Mouse (Mus musculus) kidney, adult 11 months (tissue): ENCODE measurements around the gene Sfpq.

Experiments
- DNase-seq: peaks from one replicate; pipeline ENCODE4 v3.0.0; 2022

Sfpq gene

DNA sequence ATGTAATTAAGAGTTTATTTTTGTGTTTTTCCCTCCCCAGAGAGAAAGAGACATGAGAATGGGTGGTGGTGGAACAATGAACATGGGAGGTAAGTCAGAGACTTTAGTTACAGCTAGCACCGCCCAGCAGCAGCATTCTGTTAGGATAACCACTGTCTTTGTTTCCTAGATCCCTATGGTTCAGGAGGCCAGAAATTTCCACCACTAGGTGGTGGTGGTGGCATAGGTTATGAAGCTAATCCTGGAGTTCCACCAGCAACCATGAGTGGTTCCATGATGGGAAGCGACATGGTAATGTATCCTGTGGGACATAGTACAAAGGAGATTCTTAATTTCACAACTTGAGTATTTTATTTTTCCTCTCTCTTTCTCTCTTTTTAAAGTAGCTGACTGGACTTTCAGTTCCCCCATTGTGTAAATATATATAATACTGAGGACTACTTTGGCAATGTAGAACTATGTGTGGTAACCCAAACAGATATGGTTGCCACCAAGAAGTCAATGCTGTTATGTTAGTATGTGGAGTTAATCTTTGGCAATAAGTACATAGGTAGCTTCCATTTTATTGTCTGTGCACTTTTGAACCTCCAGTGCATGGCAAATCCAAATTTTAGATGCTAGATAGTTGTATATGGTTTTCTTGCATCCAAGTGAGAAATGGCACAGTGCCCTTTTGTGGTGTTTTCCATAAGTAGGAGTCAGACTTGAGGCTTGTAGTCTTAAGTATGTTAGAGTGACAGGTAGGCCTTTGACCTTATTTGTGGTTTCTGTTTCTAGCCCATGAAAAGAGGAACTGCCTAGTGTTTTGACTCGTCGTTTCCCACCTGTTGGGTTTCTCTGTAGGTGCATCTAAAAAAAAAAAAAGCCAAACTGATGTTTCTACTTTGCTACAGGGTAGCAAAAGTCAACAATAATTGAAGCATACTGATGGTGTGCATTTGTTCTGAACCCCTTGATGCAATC is 6.4 kb downstream of the Sfpq start:
- DNase-seq = peak; percentile 53

DNA sequence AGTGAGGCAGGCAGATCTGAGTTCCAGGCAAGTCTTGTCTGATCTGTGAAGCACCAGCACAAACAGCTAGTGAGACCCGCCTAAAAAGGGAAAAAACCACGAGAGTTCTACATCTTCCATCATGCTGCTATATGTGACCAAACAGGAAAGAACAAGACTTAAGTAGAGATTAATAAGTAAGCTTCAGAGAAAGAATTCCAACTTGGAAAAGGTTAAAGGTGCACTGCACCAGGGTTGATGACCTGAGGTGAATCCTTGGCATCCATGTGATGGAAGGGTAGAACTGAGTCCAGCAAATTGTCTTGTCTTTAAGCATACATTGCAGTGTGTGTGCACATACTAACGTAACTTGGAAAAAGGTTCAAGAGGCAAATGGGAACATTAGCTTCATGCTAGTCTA is 16.0 kb downstream of the Sfpq start:
- peak; percentile 24 for DNase-seq

DNA sequence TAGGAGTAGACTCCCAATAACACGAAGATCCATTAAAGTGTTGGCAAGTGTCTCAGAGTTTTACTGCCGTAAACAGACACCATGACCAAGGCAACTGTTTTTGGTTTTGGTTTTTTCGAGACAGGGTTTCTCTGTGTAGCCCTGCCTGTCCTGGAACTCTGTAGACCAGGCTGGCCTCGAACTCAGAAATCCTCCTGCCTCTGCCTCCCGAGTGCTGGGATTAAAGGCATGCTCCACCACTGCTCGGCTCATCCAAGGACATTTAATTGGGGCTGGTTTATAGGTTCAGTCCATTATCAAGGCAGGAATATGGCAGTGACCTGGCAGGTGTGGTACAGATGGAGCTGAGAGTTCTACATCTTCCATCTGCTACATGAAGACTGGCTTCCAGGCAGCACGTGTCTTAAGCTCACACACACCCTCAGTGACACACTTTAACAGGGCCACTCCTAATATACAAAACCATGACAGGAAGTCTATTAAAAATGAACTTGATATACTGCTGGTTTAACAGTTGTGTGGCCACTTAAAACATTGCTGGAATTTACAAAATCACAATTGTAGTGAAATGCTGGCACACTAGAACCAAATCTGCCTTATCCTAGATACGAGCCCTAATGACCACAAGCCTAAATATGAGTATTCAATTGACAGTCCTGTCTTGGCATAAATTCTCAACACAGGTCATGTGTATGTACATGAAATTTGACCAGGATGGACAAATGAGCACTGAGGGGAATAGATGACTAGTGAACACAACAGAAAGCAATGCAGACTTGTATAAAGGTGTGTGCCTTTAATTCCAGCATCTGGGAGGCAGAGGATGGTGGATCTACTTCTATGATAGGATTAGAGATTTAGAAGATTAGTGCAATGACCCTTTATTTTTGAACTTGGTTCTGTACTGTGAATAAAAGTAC is 17.0 kb downstream of the Sfpq start:
- DNase-seq = no peak

DNA sequence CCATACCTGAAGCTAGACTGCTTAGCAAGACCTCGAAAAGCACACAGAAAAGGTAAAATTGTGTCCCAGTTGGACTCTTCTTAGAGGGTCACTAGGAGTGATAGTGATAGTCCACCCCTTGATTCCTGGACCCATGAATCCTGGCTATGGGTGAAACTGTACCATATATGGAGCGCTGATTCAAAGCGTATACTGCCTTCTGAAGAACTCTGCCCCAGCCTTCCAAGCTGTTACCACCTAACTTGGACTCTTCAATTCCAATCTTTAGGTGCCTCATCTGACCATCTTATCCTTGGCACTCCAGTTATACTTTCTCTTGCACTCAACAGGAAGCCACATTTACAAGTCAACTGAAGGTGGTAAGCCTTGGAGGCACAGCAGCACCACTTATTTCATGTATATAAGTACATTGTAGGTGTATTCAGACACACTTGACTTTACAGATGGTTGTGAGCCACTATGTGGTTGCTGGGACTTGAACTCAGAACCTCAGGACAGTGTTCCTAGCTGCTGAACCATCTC is 17.8 kb downstream of the Sfpq start:
- no peak for DNase-seq

DNA sequence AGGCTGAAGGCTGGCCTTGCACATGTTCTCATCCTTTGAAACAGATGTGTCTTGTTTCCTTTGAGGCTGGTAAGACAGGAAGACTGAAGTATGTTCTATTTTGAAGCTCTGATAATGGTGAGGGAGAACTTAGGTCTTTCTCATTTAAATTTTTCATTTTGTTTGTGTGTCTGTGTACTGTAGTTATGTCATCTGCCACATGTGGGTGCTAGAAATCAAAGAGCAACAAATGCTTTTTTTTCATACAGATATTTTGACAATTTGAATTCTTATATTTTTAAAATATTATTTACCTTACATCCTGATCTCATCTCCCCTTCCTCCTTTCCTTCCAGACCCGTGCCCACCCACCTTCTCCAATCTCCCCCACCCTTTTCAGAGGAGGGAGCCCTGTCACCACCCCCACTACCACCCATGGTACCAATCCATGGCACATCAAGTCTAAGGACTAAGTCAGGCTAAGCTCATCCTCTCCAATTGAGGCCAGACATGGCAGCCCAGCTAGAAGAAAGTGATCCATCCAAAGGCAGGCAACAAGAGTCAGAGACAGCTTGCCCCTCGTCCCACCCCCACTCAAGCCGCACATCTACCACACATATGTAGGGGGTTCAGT is 18.9 kb downstream of the Sfpq start:
- no peak for DNase-seq

DNA sequence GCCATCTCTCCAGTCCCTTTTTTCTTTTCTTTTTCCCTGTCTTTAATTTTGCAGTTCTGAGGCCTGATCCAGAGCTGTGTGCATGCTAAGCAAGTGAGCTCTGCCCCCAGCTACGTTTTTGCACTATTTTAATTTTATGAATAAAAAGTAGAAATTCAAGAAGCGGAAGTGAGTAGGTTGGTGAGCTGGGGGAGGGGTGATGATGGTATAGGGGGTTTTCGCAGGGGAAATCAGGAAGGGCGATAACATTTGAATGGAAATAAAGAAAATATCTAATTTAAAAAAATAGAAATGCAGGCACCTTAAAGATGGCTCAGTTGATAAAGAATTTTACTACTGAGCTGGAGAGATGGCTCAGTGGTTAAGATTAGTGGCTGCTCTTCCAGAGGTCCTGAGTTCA is 22.4 kb downstream of the Sfpq start:
- no peak for DNase-seq

DNA sequence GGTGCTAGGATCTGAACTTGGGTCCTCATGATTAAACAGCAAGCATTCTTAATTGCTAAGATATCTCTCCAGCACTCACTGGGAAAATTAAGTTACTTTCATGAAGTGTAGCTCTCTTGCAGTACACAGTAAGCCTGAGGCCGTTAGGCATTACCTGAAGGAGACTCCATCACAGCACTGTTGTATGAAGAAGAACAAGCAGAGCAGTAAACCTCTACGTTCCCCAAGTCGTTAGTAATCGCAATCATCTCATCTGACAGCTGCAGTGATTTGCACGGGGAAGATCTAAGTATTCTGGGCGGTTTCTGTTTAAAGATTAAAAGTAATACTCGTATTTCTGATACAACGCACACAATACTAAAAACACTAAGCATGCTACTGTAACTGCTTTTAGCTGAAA is 30.0 kb downstream of the Sfpq start:
- no peak for DNase-seq

DNA sequence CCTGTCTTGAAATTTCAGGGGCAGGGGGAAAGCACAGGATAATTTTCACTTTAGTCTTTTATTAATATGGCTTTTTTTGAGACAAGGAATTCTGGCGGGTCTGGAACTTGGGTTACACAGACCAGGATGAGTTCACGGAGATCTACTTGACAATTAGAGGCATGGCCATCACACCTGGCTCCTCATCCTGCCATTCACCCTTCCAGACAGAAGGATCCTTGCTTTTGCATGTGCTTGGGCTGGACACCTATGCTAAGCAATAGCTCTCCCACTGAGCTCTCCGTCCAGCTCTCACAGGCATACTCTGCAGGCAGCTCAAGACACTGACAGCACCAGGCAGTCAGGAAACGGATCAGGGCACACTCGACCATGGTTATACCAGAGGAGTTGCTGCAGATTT is 31.9 kb downstream of the Sfpq start:
- DNase-seq = no peak

DNA sequence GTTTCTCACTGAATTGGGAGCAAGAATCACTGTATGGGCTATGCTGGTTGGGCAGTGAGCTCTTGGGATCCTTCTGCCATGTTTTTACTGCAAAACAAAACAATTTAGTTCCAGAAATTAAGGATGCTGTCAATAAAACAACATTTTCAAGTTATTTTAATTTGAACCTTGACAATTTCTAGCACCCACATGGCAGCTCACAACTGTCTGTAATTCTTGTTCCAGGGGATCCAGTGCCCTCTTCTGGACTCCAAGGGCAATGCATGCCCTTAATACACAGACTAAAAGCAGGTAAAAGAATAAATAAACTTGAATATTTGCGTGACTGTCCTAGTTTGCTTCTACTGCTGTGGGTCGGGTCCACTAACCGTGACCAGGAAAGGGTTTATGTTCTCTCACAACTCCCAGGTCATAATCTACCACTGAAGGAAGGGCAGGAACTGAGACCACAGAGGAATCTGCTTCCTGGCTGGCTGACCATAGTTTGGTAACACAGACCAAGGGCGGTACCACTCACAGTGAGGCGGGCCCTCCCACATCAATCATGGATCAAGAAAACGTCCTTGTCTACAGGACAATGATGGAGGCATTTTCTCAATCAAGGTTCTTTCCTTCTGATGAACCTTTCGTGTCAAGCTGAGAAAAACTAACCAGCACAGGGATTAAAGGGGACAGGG is 33.5 kb downstream of the Sfpq start:
- no peak for DNase-seq

DNA sequence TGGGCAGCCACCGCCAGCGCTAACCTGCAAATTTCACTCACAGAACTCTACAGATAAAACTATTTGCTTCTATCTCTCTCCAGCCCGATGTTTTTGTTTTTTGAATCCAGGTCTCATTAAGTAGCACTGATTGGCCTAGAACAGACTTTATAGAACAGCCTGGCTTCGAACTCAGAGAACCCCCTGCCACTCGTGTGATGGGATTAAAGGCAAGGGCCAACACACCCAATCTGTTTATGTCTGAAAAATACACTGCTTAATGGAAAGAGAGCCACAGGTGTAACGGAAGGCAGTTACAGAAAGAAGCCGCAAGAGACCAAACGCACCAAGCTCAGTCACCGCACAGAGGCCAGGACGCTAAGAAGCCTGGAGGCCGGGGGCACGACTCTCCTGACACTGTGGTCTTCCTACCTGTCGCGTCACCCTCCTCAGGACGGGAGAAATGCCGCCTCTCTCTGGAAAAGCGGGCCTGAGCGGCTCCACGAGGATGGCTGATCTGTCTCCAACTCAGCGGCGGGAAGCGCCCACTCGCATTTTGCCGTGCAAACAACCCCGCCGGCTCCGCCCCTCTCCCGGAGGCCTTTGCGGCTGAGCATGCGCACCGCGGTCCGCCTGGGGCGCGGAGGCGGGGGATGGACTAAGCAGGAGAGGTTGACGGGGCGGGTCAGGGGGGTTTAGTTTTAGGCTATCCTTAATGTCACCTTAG is 39.6 kb downstream of the Sfpq start, which contains the start of gene Zmym1:
Gene Zmym1 (minus strand): TSS at position 568 of the 706 bp plus-strand sequence.
- DNase-seq = peak; percentile 87

DNA sequence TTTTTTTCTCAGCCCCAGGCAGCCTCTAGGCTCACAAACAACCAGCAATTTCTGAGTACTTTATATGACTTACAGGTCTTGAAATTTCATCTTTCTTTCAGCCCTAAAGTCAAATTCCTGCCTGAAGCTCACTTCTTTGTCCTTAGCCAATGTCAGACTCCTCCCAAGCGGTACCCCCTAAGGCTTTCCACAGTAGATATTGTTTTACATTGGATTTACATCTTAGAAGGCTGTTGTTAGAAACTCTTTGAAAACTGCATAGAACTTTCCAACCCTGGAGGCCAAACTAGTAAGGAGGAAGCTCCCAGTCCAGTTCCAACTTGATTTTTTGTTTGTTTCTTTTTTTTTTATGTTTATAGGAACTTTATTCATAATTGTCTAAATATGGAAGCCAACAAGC is 42.9 kb downstream of the Sfpq start:
- DNase-seq = no peak

DNA sequence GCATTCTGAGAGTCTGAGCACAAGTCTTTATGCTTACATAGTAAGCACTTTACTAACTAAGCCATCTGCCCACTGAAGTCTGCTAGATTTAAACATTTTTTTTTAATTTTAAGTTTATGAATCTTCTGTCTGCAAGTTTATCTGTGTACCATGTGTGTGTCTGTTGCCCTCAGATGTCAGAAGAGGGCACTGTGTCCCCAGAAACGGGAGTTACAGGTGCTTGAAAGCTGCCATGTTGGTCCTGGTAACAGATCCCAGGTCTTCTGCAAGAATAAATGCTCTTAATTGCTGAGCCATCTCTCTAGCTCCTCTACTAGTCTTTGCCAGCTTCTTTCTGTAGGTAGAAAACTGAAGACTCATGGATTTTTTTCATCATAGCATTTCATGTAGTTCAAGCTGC is 53.8 kb downstream of the Sfpq start:
- no peak for DNase-seq

DNA sequence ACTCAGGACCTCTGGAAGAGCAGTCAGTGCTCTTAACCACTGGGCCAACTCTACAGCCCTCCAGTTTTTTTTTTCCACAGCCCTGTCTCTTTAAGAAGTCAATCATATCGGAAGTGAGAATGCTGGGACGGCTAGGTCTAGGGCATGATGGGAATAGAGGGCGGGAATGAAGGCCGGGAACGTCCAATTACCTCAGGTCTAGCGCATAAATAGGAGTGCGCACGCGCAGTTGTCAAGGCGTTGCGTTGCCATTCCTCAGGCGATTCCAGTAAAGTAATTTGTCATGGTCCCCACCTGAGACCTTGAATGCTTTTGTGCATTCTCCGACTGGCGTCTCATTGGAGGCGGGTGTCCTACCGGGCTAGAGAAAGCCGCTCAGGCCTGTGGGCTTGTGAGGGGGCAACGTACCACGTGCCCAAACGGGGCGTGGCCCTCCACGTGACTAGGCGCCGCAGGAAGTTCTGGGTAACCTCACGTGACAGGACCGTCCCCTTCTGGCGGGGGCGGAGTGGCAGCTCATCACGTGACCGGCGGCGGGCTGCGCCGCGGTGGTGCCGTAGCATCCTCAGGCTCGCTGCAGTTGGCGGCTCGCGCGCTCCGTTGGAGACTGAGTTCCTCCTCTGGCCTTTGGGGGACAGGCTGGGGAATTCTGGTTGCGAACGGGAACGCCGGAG is 55.9 kb downstream of the Sfpq start, which contains the start of gene Zmym6:
Gene Zmym6 (plus strand): TSS at position 509 of the 674 bp plus-strand sequence.
- DNase-seq = peak; percentile 95

DNA sequence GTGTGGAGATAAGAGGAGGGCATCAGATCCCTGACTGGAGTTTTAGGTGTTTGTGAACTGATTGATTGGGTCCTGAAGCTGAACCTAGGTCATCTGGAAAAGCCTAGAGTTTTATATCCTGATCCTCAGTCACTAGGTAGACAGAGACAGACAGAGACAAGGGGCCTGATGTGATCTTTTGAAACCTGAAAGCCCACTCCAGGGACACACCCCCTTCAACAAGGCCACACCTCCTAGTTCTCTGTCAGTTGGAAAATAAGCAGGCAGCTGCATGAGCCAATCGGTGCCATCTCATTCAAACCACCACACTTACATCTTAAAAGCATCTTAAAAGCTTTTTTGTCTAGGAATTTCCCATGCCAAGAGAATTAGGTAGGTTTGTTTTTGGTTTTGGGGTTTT is 59.7 kb downstream of the Sfpq start:
- DNase-seq = no peak

DNA sequence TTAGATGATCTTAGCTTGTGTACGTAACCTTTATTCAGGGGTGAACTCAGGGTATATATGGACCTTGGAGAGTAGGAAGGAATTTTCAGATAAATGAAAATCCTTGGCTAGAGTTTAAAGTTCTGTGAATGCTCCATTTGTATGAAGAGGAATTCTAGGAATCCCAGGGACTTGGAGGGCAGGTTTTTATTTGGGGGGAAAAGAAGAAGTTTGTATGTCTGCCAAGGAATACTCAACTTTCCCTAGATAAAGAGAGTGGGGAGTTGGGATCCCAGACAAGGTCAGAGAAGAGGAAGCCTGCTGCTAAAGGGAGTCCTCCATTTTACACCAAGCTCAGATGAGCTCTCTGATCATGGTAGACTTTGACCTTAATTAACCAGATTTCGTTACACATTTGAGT is 62.0 kb downstream of the Sfpq start:
- DNase-seq = no peak

DNA sequence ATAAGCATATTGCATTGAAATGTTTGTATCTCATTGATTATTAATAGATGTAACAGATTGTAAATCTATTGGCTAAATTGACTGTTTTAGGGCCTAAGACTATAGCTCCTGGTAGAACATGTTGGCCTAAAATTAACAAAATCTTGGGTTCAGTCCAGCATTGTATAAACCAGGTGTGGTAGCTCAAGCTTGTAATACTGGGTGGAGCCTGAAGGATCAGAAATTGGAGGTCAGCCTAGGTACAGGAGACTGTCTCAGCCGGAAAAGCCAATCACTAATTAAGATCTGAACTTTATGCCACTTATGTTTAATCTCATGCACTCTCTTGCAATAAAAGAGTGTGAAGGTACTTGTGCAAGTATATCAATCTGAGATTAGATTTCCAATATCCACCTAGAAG is 64.6 kb downstream of the Sfpq start:
- DNase-seq = no peak
